Mouse (Mus musculus) forebrain, embryonic 15.5 days (tissue): ENCODE results near the gene Ednra. TPM values are rescaled to one million over a fixed set of nuclear protein-coding genes. Genes with fewer than 3 reads are reported as not detected.

Experiments
- ATAC-seq: fragments of 200-750 bp; cut with Nextera tagmentation; replicated peaks from 2 replicates; pipeline ENCODE4 v1.8.0; 2017; ENCODE audit warnings: mild to moderate bottlenecking, moderate TSS enrichment, moderate library complexity
- H3K27ac ChIP-seq: fragments of 300-500 bp; sonication (generic); replicated peaks from 2 replicates; pipeline ENCODE4 v1.5.1; 2015; ENCODE audit warnings: mild to moderate bottlenecking, inconsistent platforms
- H3K27me3 ChIP-seq: fragments of 300-500 bp; sonication (generic); 2 replicates; pipeline ENCODE4 v1.6.1; 2015; ENCODE audit warnings: inconsistent platforms
- H3K36me3 ChIP-seq: fragments of 300-500 bp; sonication (generic); 2 replicates; pipeline ENCODE4 v1.6.1; 2015; ENCODE audit warnings: mild to moderate bottlenecking, inconsistent platforms
- H3K4me1 ChIP-seq: fragments of 300-500 bp; sonication (generic); 2 replicates; pipeline ENCODE4 v1.6.1; 2015; ENCODE audit warnings: inconsistent platforms
- H3K4me2 ChIP-seq: fragments of 300-500 bp; sonication (generic); replicated peaks from 2 replicates; pipeline ENCODE4 v1.6.1; 2015; ENCODE audit warnings: mild to moderate bottlenecking, inconsistent platforms
- H3K4me3 ChIP-seq: fragments of 300-500 bp; sonication (generic); 2 replicates; pipeline ENCODE4 v1.5.1; 2015; ENCODE audit warnings: mild to moderate bottlenecking, inconsistent platforms
- H3K9ac ChIP-seq: fragments of 300-500 bp; sonication (generic); replicated peaks from 2 replicates; pipeline ENCODE4 v1.6.1; 2015; ENCODE audit warnings: mild to moderate bottlenecking, inconsistent platforms
- H3K9me3 ChIP-seq: fragments of 300-500 bp; sonication (generic); 2 replicates; pipeline ENCODE4 v1.6.1; 2016; ENCODE audit warnings: inconsistent platforms
- WGBS: fragments of 180-500 bp; shearing (Covaris S2); methylation state at CpG from one replicate; pipeline ENCODE4 v1.1.7; 2015; ENCODE audit warnings: mixed read lengths; 5-methylcytosine and 5-hydroxymethylcytosine counted together
- polyA plus RNA-seq: library from polyadenylated mRNA; unstranded; fragments of >200 nt; fragmentation: Nextera tagmentation; extraction: Ambion mirVana; gene quantifications from 2 replicates; pipeline ENCODE4 v1.2.1, GENCODE M21; 2015

Ednra gene
- polyA plus RNA-seq, 1 experiment from 2014 or later = 4.0 TPM

- no peak overlapping the region for H3K4me3 ChIP-seq
- ATAC-seq = peak; percentile 97
- H3K4me1 ChIP-seq = no peaks in the 10 kb centered on the region
- H3K36me3 ChIP-seq = no peaks in the 10 kb centered on the region
- no peak overlapping the region for H3K4me2 ChIP-seq
- 18% methylated on average over 15 of the region's 15 CpGs for WGBS
- H3K27ac ChIP-seq = no peak overlapping the region
- H3K9me3 ChIP-seq = no peaks in the 10 kb centered on the region
- no peaks in the 10 kb centered on the region for H3K27me3 ChIP-seq
- no peak overlapping the region for H3K9ac ChIP-seq
Measured at GRCm38 (mm10) chr8:77629858-77630537, 94.3 kb downstream of the Ednra start.

GRCm38 (mm10) chr8:77623677-77624209, 100.5 kb downstream of the Ednra start:
- Histone ChIP-seq H3K4me2 (no peak overlapping the region), H3K36me3 (no peaks in the 10 kb centered on the region), H3K9ac (no peak overlapping the region), H3K27me3 (no peaks in the 10 kb centered on the region), H3K9me3 (no peaks in the 10 kb centered on the region), H3K27ac (no peak overlapping the region), H3K4me3 (no peak overlapping the region), H3K4me1 (no peaks in the 10 kb centered on the region)
- 61% methylated on average over 7 of the region's 7 CpGs for WGBS
- ATAC-seq = no peak

GRCm38 (mm10) chr8:77617916-77618315, 106.3 kb downstream of the Ednra start:
- Histone ChIP-seq H3K36me3 (no peaks in the 10 kb centered on the region), H3K9me3 (no peaks in the 10 kb centered on the region), H3K4me3 (no peak overlapping the region), H3K9ac (no peak overlapping the region), H3K4me2 (no peak overlapping the region), H3K27me3 (no peaks in the 10 kb centered on the region), H3K4me1 (no peaks in the 10 kb centered on the region), H3K27ac (no peak overlapping the region)
- no peak; the same call in 1 of the 2 replicates for ATAC-seq
- 63% methylated on average over 2 of the region's 2 CpGs for WGBS

Other genes with a start within 250 kb of the Ednra start
- 3.8 and 4.2 TPM in 2 replicates for gene Arhgap10, start 206.5 kb downstream of the Ednra start, polyA plus RNA-seq
- 24.8 and 25.6 TPM in 2 replicates for gene Prmt9, start 175.1 kb downstream of the Ednra start, polyA plus RNA-seq
- gene Tmem184c, start 113.8 kb downstream of the Ednra start, polyA plus RNA-seq = 65.4 and 68.4 TPM in 2 replicates